Mouse (Mus musculus) embryonic facial prominence, embryonic 10.5 days (tissue): ENCODE measurements around the gene Rara. TPM values are rescaled to one million over a fixed set of nuclear protein-coding genes. Genes with fewer than 3 reads are reported as not detected.
A peak's percentile ranks its signal among the peaks of the same experiment; 100 is the strongest.

Experiments used
- DNase-seq: peaks from one replicate; pipeline ENCODE4 v3.0.0-alpha.2; 2017; ENCODE audit warnings: low spot score
- H3K27ac ChIP-seq: fragments of 300-500 bp; sonication (generic); replicated peaks from 2 replicates; pipeline ENCODE4 v1.5.1; 2016; ENCODE audit warnings: mild to moderate bottlenecking
- H3K27me3 ChIP-seq: fragments of 300-500 bp; sonication (generic); replicated peaks from 2 replicates; pipeline ENCODE4 v1.6.1; 2016; ENCODE audit warnings: low read depth, mild to moderate bottlenecking; ENCODE audit not compliant: poor library complexity, severe bottlenecking
- H3K36me3 ChIP-seq: fragments of 300-500 bp; sonication (generic); replicated peaks from 2 replicates; pipeline ENCODE4 v1.6.1; 2016; ENCODE audit warnings: mild to moderate bottlenecking, moderate library complexity
- H3K4me1 ChIP-seq: fragments of 300-500 bp; sonication (generic); 2 replicates; pipeline ENCODE4 v1.6.1; 2016
- H3K4me3 ChIP-seq: fragments of 300-500 bp; sonication (generic); 2 replicates; pipeline ENCODE4 v1.5.1; 2016; ENCODE audit warnings: mild to moderate bottlenecking, moderate library complexity
- H3K9me3 ChIP-seq: fragments of 300-500 bp; sonication (generic); 2 replicates; pipeline ENCODE4 v1.6.1; 2016; ENCODE audit warnings: mild to moderate bottlenecking
- WGBS: fragments of 180-500 bp; shearing (Covaris S2); methylation state at CpG from one replicate; pipeline ENCODE4 v1.1.7; 2016; 5-methylcytosine and 5-hydroxymethylcytosine counted together
- polyA plus RNA-seq: library from polyadenylated mRNA; unstranded; fragments of >200 nt; fragmentation: Nextera tagmentation; extraction: Ambion mirVana; gene quantifications from 2 replicates; pipeline ENCODE4 v1.2.1, GENCODE M21; 2016

Rara gene
- polyA plus RNA-seq, 1 experiment from 2014 or later = 35.6 TPM

GRCm38 (mm10) chr11:99013856-99014255, 86.2 kb downstream of the Rara start:
- Histone ChIP-seq H3K4me1 (no peaks in the 10 kb centered on the region), H3K4me3 (no peak overlapping the region), H3K9me3 (no peaks in the 10 kb centered on the region), H3K36me3 (peaks cover 100% of the 10 kb centered on the region), H3K27me3 (no peaks in the 10 kb centered on the region), H3K27ac (no peak overlapping the region)
- 99% methylated on average over 1 of the region's 1 CpGs for WGBS
- no peak for DNase-seq

DNA sequence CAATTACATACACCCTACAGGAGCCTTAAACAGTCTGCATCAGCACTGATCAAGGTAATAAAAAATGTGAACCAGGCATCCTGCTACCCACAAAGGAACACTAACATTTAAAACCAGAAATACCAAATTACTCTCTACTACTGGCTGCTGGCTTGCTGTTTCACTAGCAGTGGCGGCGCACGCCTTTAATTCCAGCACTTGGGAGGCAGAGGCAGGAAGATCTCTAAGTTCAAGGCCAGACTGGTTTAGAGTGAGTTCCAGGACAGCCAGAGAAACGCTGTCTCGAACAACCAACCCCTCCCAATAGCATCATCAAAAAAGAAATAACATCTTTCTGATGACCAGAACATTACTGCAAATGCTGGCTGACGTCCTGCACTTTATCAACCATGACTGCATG, 92.2 kb downstream of the Rara start:
- no peaks in the 10 kb centered on the region for H3K9me3 ChIP-seq
- peaks cover 78% of the 10 kb centered on the region for H3K36me3 ChIP-seq
- H3K4me1 ChIP-seq = peaks cover 19% of the 10 kb centered on the region
- WGBS = 97% methylated on average over 6 of the region's 6 CpGs
- DNase-seq = no peak
- H3K4me3 ChIP-seq = no peak overlapping the region
- no peak overlapping the region for H3K27ac ChIP-seq
- no peaks in the 10 kb centered on the region for H3K27me3 ChIP-seq

DNA sequence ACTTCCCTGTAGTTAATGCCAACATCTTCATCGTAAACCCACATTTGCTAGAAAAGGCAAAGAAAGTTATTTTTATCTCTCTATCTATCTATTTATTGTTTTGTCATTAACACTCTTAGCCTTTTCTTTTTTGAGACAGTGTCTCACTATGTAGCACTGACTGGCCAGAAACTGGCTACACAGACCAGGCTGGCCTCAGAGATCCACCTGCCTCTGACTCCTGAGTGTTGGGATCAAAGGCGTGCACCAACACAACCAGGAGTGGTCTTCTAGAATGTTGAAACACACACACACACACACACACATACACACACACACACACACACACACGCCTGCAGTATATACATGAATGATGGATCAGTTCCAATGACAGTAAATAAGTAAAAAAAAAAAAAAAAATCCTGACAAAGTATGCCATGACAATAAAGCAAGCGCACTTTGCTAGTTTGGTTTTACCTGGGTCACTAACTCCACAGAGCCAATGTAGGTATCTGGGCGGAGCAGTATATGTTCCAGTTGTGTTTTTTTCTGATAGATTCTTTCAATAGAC, 94.8 kb downstream of the Rara start:
- Histone ChIP-seq H3K4me1 (peaks cover 23% of the 10 kb centered on the region), H3K9me3 (no peaks in the 10 kb centered on the region), H3K4me3 (peak overlapping the region; percentile 92), H3K27me3 (no peaks in the 10 kb centered on the region), H3K27ac (peak overlapping the region; percentile 97; the same call in 1 of the 2 replicates), H3K36me3 (peaks cover 52% of the 10 kb centered on the region)
- DNase-seq = no peak
- 84% methylated on average over 5 of the region's 5 CpGs for WGBS

DNA sequence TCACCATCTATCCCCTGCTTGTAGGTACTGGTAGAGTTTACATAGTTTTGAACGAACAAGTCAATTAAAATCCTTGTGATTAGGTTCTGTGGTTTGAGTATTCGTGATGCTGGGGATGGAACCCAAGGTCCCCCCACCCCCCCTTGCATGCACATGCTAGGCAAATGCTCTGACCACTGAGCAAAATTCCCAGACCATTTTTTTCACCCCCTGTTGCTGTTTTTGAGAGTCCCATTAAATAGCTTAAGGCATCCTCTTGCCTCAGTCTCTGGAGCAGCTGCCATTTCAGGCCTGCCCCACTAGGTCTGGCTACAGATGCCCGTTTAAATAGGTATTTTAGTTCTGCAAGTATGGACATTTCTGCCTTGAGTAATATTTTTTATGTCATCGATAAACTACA, 95.5 kb downstream of the Rara start:
- no peaks in the 10 kb centered on the region for H3K9me3 ChIP-seq
- H3K27ac ChIP-seq = peak overlapping the region; percentile 97
- peaks cover 46% of the 10 kb centered on the region for H3K36me3 ChIP-seq
- H3K4me3 ChIP-seq = peak overlapping the region; percentile 92
- no peak for DNase-seq
- H3K27me3 ChIP-seq = no peaks in the 10 kb centered on the region
- H3K4me1 ChIP-seq = peaks cover 23% of the 10 kb centered on the region
- WGBS = 11% methylated on average over 4 of the region's 4 CpGs

GRCm38 (mm10) chr11:99023500-99024467, 96.2 kb downstream of the Rara start, which contains the start of gene Top2a:
Top2a (minus strand) TSS chr11:99024189.
- under 1% methylated on average over 54 of the region's 54 CpGs for WGBS
- Histone ChIP-seq H3K4me1 (peaks cover 23% of the 10 kb centered on the region), H3K27ac (peak within 1 kb of the TSS; percentile 97), H3K36me3 (peaks cover 39% of the 10 kb centered on the region), H3K27me3 (no peaks in the 10 kb centered on the region), H3K9me3 (no peaks in the 10 kb centered on the region), H3K4me3 (peak within 1 kb of the TSS; percentile 92)
- DNase-seq = peak; percentile 93

Other genes with a start within 250 kb of the Rara start
- 249 and 262 TPM in 2 replicates for gene Psmd3, start 245.3 kb upstream of the Rara start, polyA plus RNA-seq
- gene Csf3, start 226.6 kb upstream of the Rara start, polyA plus RNA-seq = not detected in 2 replicates
- 73.9 and 78.1 TPM in 2 replicates for gene Med24, start 198.4 kb upstream of the Rara start, polyA plus RNA-seq
- 8.8 and 9.1 TPM in 2 replicates for gene Thra, start 187.2 kb upstream of the Rara start, polyA plus RNA-seq
- 1.1 and 1.8 TPM in 2 replicates for gene Nr1d1, start 152.5 kb upstream of the Rara start, polyA plus RNA-seq
- 23.4 and 23.5 TPM in 2 replicates for gene Msl1, start 132.3 kb upstream of the Rara start, polyA plus RNA-seq
- 47.5 and 48.3 TPM in 2 replicates for gene Casc3, start 122.9 kb upstream of the Rara start, polyA plus RNA-seq
- 1.4 and 1.8 TPM in 2 replicates for gene Rapgefl1, start 91.0 kb upstream of the Rara start, polyA plus RNA-seq
- gene Wipf2, start 64.2 kb upstream of the Rara start, polyA plus RNA-seq = 5.0 and 5.4 TPM in 2 replicates
- 65.1 and 69.1 TPM in 2 replicates for gene Cdc6, start 20.0 kb upstream of the Rara start, polyA plus RNA-seq
- gene Gjd3, start 55.2 kb downstream of the Rara start, polyA plus RNA-seq = 0.25 TPM in 1 of 2 replicates, not detected in the other
- gene Top2a, start 96.4 kb downstream of the Rara start, polyA plus RNA-seq = 332 and 336 TPM in 2 replicates
- 658 and 684 TPM in 2 replicates for gene Igfbp4, start 113.4 kb downstream of the Rara start, polyA plus RNA-seq
- 0.96 and 1.0 TPM in 2 replicates for gene Tns4, start 161.5 kb downstream of the Rara start, polyA plus RNA-seq
- 0.50 and 0.78 TPM in 2 replicates for gene Ccr7, start 227.3 kb downstream of the Rara start, polyA plus RNA-seq